Mouse (Mus musculus) heart, adult 2 months (tissue): ENCODE data around the gene Ssbp4.

Experiments used
- CTCF ChIP-seq: fragments of 200-600 bp; IDR thresholded peaks from 2 replicates; pipeline ENCODE4 v1.8.1; 2022; ENCODE audit warnings: antibody characterized with exemption, mild to moderate bottlenecking, moderate library complexity
- EP300 ChIP-seq: fragments of 200-500 bp; IDR thresholded peaks from 2 replicates; pipeline ENCODE4 v1.6.1; 2011; ENCODE audit warnings: low read depth, low read length, control low read depth; ENCODE audit not compliant: insufficient read depth
- POLR2A ChIP-seq: fragments of 200-500 bp; IDR thresholded peaks from 2 replicates; pipeline ENCODE4 v1.6.1; 2011; ENCODE audit warnings: mild to moderate bottlenecking, low read depth, low read length, control low read depth; ENCODE audit not compliant: insufficient read depth

- TF ChIP-seq CTCF (no peak), POLR2A (no peak), EP300 (no peak)
Observed at GRCm38 (mm10) chr8:70606780-70607602, 1.7 kb downstream of the Ssbp4 start.
